Mouse (Mus musculus) lung, postnatal 4 days (tissue): ENCODE measurements around the gene Hist1h4f.
"Not testable (repeated sequence)": the region's sequence is repeated elsewhere in the genome, so short reads cannot be mapped to it uniquely, and the experiment has no call there.

ENCODE experiments used
- DNase-seq, 2 experiments: peaks; one replicate each; pipeline ENCODE4 v3.0.0; 2021

The Hist1h4f gene

DNA sequence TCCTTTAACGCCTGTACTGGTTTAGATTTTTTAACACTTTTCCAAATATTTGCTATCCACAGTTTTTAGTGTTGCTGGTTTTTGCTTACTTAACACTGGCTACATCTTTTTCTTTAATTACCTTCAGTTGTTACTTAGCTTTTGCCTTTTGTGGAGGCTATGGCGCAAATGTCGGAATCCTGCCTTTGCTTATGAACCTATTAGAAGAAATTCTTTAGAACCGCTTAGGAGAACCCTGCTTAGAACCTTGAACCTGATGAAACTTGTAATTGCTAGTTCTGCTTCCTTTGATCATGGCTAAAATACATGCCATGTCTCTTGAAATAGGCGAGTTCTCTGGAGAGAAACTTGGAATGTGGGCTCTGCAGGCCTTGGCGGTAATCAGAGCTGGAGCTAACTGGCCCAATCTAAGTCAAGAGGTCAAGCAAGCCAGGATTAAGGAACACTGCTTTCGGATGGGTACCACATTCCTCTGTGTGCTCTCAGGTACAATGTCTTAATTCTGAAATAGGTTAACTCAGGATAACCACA lies 25.0 kb upstream of the Hist1h4f start:
- DNase-seq = no peak

DNA sequence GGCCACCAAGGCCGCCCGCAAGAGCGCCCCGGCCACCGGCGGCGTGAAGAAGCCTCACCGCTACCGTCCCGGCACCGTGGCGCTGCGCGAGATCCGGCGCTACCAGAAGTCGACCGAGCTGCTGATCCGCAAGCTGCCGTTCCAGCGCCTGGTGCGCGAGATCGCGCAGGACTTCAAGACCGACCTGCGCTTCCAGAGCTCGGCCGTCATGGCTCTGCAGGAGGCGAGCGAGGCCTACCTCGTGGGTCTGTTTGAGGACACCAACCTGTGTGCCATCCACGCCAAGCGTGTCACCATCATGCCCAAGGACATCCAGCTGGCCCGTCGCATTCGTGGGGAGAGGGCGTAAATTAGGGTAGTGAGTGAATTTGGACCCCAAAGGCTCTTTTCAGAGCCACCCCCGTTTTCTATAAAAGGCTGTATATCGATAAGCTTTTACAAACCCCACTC lies 24.4 kb upstream of the Hist1h4f start:
- DNase-seq = not testable (repeated sequence)

DNA sequence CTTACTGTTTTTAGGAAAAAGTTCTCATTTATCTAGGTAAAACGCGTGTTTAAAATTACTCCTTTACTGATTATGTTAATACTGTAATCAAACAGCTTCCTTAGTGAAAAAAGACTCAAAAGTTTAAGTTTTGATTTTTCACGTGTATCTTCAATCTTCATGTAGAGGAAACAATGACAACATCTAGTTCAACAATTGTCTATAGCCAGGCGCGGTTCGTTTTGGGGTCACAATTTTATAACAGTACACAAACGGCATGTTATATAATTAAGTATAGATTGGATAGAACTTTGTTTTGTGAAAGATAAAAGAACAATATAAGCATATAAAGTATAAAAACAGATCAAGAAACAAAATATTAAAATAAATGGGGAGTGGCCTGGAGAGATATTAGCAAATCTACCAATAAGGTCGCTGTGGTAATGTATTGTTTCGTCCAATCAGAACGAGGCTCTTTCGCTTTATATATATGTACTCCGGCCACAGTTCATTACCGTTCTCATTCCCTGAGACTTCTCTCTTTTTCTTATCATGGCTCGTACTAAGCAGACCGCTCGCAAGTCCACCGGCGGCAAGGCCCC lies 23.9 kb upstream of the Hist1h4f start, which contains the start of gene Hist1h3d:
Gene Hist1h3d (plus strand): TSS at position 493 of the 581 bp plus-strand sequence.
- peak; percentile 43 to 69 for DNase-seq

DNA sequence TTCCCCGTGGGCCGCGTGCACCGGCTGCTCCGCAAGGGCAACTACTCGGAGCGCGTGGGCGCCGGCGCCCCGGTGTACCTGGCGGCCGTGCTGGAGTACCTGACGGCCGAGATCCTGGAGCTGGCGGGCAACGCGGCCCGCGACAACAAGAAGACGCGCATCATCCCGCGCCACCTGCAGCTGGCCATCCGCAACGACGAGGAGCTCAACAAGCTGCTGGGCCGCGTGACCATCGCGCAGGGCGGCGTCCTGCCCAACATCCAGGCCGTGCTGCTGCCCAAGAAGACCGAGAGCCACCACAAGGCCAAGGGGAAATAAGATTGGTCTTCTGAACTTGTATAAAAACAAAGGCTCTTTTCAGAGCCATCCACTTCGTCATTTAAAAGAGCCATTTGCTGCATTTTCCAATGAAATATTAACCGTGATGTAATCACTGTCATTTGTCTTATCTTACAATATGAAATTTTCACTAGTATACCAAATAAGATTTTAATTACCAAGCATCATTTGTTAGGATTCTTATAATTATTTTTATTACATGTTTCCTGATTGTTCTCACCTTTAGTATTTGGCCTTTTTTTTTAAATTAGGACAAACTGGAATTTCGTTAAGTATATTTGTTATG lies 23.2 kb upstream of the Hist1h4f start:
- not testable (repeated sequence) for DNase-seq

DNA sequence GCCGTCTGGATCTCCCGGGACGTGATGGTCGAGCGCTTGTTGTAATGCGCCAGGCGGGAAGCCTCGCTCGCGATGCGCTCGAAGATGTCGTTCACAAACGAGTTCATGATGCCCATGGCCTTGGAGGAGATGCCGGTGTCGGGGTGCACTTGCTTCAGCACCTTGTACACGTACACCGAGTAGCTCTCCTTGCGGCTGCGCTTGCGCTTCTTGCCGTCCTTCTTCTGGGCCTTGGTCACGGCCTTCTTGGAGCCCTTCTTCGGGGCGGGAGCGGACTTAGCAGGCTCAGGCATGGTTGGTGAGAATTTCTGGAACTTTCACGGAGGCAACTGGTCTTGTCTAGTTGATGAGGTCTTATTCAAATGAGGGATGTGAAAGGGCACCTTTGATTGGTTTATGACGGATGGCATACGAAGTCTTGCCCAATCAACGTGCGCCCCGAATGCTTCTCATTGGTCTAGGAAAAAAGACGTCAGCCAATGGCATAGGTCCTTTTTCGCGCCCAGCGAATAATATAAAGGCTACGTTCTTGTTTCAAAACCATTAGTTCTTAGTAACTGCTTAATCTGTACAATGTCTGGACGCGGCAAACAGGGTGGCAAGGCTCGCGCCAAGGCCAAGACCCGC lies 22.6 kb upstream of the Hist1h4f start, which contains the start of the genes Hist1h2bf and Hist1h2ad:
Gene Hist1h2bf (minus strand): TSS at position 299 of the 627 bp plus-strand sequence.
Gene Hist1h2ad (plus strand): TSS at position 484 of the 627 bp plus-strand sequence.
- DNase-seq = peak; percentile 93 to 94

DNA sequence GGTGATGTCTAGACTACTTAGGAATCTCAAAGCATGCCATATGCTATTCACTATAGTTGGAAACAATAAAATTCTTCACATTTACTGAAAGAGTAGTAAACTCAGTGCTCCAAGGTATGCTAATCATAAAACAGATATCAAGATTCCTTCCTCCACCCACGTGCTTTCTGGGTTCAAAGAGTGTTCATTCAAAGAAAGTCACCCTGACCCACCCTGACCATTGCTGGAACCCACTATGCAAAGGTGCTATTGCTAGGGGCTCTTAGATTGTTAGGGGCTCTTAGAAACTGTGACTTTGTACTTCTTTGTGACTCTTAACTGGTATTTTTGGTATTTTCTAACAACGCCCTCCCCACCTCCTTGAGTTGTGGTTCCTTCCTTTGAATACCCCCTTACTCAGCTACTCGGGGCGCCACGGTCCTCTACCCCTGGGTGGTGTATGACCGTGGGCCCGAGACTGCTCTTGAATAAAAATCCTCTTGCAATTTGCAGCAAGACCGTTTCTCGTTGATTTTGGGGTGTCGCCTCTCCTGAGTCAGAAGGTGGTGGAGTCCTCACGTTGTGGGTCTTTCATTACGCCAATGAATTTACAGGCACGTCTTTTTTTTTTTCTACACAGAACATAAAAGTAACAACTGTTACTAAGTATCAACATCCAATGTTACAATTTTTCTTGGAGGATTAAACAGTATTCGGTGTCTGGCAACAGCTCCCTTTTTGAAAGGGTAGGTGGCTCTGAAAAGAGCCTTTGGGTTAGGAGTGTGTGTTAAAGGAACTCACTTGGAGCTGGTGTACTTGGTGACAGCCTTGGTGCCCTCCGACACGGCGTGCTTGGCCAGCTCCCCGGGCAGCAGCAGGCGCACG lies 21.8 kb upstream of the Hist1h4f start:
- DNase-seq = not testable (repeated sequence)

DNA sequence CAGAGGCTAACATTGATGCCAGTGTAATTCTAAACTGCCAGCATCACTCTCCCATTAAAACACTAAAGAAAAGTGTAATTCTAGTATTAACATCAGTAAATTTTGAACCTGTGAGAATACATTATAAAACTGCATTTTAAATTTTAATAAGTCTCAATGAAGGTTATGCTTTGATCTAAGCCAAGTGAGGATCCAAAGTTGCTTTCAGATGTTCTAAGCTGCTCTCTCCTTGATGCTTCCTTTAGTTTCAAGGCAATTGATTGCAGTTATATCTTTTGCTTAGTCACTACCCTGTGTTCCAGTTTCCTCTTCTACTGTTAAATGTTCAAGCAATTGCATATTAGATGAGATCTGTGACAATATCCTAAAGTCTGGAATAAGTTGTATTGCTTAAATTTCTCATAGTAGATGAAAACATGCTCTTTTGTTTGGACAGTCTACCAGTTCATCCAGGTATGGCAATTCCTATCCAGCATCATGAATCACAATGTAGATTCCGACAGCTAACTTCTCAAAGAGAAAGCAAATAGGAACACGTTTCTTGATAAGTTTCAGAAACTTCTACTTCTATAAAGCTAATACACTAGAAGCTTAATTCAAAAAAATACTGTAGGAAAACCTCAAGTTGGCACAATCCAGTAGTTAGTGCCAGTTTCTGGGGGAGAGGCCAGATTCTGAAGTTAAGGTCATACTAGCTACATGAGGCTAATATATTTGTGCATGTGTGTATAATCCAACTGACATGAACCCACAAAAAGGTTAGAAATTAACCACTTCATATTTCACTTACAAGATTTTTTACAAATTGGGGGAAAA lies 21.0 kb upstream of the Hist1h4f start:
- no peak for DNase-seq

DNA sequence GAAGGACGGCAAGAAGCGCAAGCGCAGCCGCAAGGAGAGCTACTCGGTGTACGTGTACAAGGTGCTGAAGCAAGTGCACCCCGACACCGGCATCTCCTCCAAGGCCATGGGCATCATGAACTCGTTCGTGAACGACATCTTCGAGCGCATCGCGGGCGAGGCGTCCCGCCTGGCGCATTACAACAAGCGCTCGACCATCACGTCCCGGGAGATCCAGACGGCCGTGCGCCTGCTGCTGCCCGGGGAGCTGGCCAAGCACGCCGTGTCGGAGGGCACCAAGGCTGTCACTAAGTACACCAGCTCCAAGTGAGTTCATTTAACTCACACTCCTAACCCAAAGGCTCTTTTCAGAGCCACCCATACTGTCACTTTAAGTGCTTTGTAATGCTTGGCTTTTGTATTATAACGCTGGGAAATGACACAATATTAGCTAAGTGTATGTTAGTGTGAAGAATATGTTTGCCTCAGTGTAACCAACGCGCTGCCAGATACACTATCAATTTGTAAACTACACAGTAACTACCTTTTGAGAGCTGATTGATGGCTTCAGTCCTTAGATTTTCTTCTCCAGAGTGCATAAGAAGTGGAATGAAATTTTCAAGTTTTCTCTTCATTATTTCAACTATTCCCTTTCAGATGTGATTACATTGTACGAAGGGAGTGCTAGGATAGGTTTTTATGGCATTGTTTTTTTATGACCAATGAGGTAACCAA lies 20.2 kb upstream of the Hist1h4f start:
- peak in 1 of 2 experiments; percentile 7 for DNase-seq

DNA sequence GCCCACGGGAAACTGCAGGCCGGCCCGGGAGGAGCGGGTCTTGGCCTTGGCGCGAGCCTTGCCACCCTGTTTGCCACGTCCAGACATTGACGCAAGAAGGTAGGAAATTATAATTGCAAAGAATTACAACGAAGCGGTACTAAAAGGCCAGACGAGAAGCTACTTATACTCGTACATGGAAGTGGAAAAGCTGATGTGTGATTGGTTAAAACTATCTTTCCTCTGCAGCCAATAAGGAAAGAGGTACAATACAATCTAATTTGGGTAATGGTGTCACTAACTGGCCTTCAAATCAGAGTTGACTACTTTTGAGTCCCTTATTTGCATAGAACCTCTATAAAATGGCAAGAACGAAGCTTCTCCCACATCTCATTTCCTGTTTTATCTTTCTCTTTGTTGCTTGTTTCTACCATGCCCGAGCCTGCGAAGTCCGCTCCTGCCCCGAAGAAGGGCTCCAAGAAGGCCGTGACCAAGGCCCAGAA lies 19.6 kb upstream of the Hist1h4f start, which contains the start of the genes Hist1h2ae and Hist1h2bg:
Gene Hist1h2ae (minus strand): TSS at position 199 of the 482 bp plus-strand sequence.
Gene Hist1h2bg (plus strand): TSS at position 375 of the 482 bp plus-strand sequence.
- DNase-seq = peak; percentile 73 to 77

DNA sequence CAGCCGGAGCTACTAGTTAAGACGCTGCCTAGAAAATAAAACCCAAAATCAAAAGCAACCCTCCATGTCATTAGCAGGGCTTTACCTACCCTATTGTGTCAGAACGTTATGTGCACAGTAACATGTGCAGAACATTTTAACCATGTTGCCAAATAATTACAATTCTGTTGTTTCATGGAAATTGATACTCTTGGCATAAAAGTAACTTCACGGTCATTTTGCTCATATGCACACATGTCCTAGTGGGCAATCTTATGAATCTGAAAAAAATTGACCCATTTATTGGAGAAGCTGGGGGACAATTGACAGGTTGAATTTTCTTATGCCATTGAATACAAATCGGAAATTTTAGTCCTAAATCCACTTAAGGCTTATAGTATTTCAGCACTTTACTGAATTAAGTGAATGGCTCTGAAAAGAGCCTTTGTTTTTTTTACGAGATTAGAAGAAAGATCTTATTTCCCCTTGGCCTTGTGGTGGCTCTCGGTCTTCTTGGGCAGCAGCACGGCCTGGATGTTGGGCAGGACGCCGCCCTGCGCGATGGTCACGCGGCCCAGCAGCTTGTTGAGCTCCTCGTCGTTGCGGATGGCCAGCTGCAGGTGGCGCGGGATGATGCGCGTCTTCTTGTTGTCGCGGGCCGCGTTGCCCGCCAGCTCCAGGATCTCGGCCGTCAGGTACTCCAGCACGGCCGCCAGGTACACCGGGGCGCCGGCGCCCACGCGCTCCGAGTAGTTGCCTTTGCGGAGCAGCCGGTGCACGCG lies 19.0 kb upstream of the Hist1h4f start:
- not testable (repeated sequence) for DNase-seq

DNA sequence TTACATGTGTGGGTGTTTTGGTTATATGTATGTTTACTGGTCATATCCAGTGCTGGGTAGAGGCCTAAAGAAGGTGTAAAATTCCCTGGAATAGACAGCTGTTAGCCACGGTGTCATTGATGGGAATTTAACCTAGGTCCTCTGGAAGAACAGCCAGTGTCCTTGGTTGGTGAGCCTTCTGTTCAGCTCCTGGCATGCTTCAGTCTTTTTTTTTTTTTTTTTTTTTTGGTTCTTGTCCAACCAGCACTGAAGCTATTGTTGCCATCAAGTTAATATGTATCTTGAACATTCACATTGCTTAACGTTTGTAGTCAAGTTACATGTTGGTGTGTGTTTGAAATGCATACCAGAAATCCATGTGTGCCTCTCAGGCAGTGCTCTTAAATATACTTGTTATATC lies 13.0 kb upstream of the Hist1h4f start:
- no peak for DNase-seq

DNA sequence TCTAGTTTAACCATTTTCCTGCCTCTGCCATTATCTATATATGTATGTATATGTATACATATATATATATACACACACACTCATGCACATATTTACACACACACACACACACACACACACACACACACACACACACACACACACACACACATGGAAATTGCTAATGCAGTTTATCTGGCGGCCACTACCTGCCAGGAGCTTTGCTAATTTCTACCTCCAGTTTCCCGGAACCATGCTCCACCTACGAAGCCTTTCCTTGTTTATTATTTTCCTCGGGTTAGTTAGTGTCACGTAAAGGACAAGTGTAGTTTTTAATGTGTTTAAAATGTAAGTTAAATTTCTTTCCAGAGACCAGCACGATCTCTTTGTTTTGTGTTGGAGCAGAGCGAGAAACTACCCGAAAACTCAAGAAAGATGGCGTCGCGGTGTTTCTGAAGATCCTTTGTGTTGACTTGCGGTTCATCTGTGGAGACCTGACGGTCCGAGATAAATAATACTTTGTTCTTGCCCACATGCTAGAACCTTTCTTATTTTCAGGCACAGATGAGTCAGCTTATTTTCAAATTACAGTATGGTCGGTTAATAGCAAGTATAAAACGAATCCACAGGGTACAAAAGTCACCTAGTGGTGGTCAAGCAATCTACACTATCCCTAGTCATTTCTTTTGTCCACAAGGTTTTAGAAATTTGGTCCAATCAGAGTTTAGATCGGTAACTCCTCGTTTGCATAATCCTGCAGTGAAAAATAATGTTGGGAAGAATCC lies 11.4 kb upstream of the Hist1h4f start:
- peak in 1 of 2 experiments; percentile 52 for DNase-seq

DNA sequence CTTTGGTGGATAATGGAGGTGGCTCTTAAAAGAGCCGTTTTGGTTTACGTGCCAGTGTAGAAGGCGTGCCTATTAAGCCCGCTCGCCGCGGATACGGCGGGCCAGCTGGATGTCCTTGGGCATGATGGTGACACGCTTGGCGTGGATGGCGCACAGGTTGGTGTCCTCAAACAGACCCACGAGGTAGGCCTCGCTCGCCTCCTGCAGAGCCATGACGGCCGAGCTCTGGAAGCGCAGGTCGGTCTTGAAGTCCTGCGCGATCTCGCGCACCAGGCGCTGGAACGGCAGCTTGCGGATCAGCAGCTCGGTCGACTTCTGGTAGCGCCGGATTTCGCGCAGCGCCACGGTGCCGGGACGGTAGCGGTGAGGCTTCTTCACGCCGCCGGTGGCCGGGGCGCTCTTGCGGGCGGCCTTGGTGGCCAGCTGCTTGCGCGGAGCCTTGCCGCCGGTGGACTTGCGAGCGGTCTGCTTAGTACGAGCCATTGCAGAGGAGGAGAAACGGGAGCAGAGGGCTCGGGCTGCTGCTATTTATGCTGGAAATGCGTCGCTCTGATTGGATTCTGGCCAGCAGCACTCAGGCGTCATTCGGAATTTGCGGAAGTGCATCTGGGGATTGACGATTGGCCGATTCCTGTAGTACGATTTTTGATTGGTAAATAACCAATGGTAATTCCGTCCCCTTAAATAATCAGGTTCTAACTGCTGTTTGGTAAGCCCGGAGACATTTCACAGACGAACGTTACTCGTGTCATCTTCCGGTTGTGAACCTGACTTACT lies 10.6 kb upstream of the Hist1h4f start, which contains the start of gene Hist1h3e:
Gene Hist1h3e (minus strand): TSS at position 487 of the 777 bp plus-strand sequence.
- peak; percentile 95 to 96 for DNase-seq

DNA sequence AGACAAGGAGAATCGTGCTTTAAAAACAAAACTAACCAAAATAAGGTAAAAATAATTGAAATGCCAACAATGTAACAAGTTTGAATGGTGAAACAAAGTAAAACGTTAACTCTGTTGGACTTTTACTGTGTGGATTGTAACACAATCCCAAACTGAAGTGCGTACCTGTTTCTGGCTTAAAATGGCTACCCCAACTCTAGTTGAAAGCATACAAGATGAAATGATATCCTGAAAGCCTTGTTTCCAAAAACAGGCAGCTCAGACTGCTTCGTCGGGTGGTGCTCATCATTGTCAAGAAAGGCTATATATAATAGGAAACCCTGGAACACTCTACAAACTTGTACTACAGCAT lies 10.1 kb upstream of the Hist1h4f start:
- DNase-seq = not testable (repeated sequence)

DNA sequence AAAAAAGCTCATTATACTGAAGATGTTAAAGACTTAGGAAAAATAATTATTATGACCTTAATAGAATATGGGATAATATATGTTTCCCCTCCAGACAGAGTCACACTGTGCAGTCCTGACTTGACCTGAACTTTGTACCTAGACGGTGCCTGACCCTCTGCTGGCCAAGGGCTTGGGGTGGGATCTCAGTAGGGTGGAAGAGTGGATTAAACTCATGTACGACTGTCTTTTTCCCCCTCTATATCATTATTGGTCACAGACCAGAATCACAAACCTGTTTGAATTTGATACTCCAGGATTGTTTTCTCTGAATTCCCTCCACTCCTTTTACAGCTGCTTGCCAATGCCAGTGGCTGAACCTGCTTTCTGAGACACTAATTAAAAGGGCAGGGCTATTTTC lies 9.3 kb upstream of the Hist1h4f start:
- DNase-seq = not testable (repeated sequence)

DNA sequence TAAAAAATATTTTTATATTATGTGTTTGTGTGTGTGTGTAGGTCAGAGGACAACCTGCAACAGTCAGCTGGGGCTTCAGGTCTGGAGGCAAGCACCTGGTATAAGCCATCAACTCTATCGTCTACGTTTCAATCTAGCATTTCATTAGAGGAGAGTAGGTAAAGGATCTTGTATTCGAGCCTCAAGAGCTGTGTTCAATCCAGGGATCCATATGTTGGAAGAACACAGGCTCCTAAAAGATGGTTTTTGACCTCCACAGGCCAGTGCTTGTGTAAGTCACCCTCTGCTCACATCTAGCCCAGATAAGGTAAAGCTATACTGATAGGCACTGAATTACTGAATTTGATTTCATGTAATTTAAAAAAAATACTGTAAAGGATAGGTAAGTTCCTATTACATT lies 5.5 kb upstream of the Hist1h4f start:
- DNase-seq = no peak

DNA sequence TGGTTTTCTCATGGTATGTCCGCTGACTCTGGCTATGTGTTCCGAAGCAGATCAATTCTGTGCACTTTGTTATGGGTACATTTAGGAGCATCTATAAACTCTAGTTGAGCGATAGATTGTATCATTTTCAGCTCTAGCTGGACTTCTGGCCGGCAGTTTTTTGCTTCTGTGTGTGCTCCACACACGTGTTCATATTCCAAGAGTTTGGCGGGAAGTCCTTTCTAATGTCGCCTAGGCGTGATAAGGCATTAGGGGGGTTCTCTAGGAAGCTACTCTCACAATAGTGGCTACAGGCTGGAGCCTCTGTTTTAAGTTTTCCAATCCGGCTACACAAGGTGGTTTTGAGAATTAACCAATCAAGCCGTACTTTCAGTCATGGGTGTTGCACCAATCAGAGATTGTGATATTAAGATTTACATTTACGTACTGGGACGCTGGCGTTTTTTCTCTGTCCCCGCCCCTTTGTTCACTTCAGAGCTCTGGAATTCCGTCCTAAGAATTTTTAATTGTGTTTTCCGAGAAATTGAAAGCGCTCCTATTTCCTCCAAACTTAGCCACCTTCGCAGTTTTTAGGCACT lies 4.5 kb upstream of the Hist1h4f start:
- DNase-seq = peak; percentile 45 to 78
